10 mouse cellular contexts compared by ENCODE assay signal in the genomic region with DNA sequence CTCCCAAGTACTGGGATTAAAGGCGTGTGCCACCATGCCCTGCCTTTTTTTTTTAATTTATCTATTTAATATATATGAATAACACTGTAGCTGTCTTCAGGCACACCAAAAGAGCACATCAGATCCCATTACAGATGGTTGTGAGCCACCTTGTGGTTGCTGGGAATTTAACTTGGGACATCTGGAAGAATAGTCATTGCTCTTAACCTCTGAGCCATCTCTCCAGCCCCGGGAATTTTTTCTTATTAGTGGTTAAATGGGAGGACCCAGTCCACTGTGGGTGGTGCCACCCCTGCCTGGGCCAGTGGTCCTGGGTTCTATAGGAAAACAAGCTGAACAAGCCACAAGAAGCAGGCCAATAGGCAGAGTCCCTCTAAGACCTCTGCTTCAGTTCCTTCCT. TPM values are rescaled to one million over a fixed set of nuclear protein-coding genes. Genes with fewer than 3 reads are reported as not detected.
DNase-seq lines count a peak whose midpoint lies in the region; ATAC-seq and TF ChIP-seq lines count a peak whose summit lies in the region.
"Had no signal": no experiment of that assay in that cellular context is flagged by ENCODE, and none has a peak within 500 bp of the region (broad histone marks: within the 10 kb centered on the region; RNA-seq: fewer than 3 reads in every experiment).

No protein-coding gene starts in this region.

- TF ChIP-seq CTCF in stomach, postnatal 0 days (IDR thresholded peaks at IDR 0.05; ENCODE audit: low read depth): peak; percentile 68

- no peak overlapping the region for H3K4me2 ChIP-seq in stomach, postnatal 0 days (replicated peaks; ENCODE audit: low read depth)
- H3K4me2 ChIP-seq: embryonic facial prominence, embryonic 12.5 days had no signal

- H3K9ac ChIP-seq in stomach, postnatal 0 days (ENCODE audit: low read length): no peak overlapping the region

- H3K27ac ChIP-seq in stomach, postnatal 0 days (replicated peaks): no peak overlapping the region

- no peaks in the 10 kb centered on the region for H3K36me3 ChIP-seq in stomach, postnatal 0 days (ENCODE audit: control insufficient read depth, insufficient read depth, low read length)
- H3K36me3 ChIP-seq: embryonic facial prominence, embryonic 12.5 days had no signal

- ATAC-seq in stomach, postnatal 0 days (ENCODE audit: low FRiP score, low TSS enrichment): no peak
- ATAC-seq in frontal cortex, adult (ENCODE audit: low TSS enrichment): no peak
- ATAC-seq: inflammation-experienced regulatory T-cells, adult 6 months had no signal

- H3K9me3 ChIP-seq in stomach, postnatal 0 days (ENCODE audit: control insufficient read depth, low read length): no peaks in the 10 kb centered on the region
- H3K9me3 ChIP-seq: embryonic facial prominence, embryonic 12.5 days had no signal

- H3K4me3 ChIP-seq in stomach, postnatal 0 days (ENCODE audit: low read depth, low read length): no peak overlapping the region
- H3K4me3 ChIP-seq: embryonic facial prominence, embryonic 12.5 days had no signal

- peaks cover 18% of the 10 kb centered on the region; the same call in 1 of the 2 replicates for H3K4me1 ChIP-seq in stomach, postnatal 0 days (replicated peaks; ENCODE audit: control insufficient read depth, insufficient read depth)

- TF ChIP-seq EP300 in stomach, postnatal 0 days (optimal IDR thresholded peaks at IDR 0.05): no peak

- H3K27me3 ChIP-seq in stomach, postnatal 0 days (ENCODE audit: control insufficient read depth, insufficient read depth, low read length): no peaks in the 10 kb centered on the region
- H3K27me3 ChIP-seq: embryonic facial prominence, embryonic 12.5 days had no signal

- peak; percentile 36 for DNase-seq in embryo, embryonic 10.5 days (ENCODE audit: low spot score)
- no peak for DNase-seq in embryo, embryonic 9.5 days (ENCODE audit: extremely low spot score)
- peak; percentile 33 for DNase-seq in layer of hippocampus, adult 11-12 months (ENCODE audit: low spot score)
- DNase-seq in layer of hippocampus, adult 9-11 months: no peak
- peak; percentile 2 for DNase-seq in thymus, postnatal 0 days (ENCODE audit: low spot score)
- DNase-seq in thymus, postnatal 4 days: no peak
- no peak for DNase-seq in stomach, postnatal 0 days (ENCODE audit: low spot score)

- WGBS in stomach, postnatal 0 days: 54% methylated on average over 2 of the region's 2 CpGs

RNA-seq across cellular contexts. Expression of gene Pnrc2, which starts 4.1 kb away (rescaled TPM):
- polyA plus RNA-seq in thymus, postnatal 0 days (2015; fragmentation: Nextera tagmentation; extraction: Ambion mirVana): 217 and 229 TPM in 2 replicates
- polyA plus RNA-seq in stomach, postnatal 0 days (2015; fragmentation: Nextera tagmentation; extraction: Ambion mirVana): 101 TPM in 2 replicates

RNA-seq across cellular contexts. Expression of gene Cnr2, which starts 17.5 kb away (rescaled TPM):
- polyA plus RNA-seq in thymus, postnatal 0 days (2015; fragmentation: Nextera tagmentation; extraction: Ambion mirVana): 5.5 and 5.8 TPM in 2 replicates
- polyA plus RNA-seq in stomach, postnatal 0 days (2015; fragmentation: Nextera tagmentation; extraction: Ambion mirVana): 0.10 and 0.11 TPM in 2 replicates

RNA-seq across cellular contexts. Expression of gene Srsf10, which starts 22.2 kb away (rescaled TPM):
- 276 TPM in 2 replicates for polyA plus RNA-seq in thymus, postnatal 0 days (2015; fragmentation: Nextera tagmentation; extraction: Ambion mirVana)
- polyA plus RNA-seq in stomach, postnatal 0 days (2015; fragmentation: Nextera tagmentation; extraction: Ambion mirVana): 83.7 and 88.1 TPM in 2 replicates

RNA-seq across cellular contexts. Expression of gene Fuca1, which starts 42.8 kb away (rescaled TPM):
- 56.0 and 63.5 TPM in 2 replicates for polyA plus RNA-seq in thymus, postnatal 0 days (2015; fragmentation: Nextera tagmentation; extraction: Ambion mirVana)
- polyA plus RNA-seq in stomach, postnatal 0 days (2015; fragmentation: Nextera tagmentation; extraction: Ambion mirVana): 171 and 179 TPM in 2 replicates

Comparison
In these comparisons a context has a peak if more than half of its experiments do, and no peak if none do; other contexts are left out.
1. DNase-seq: peak in embryo, embryonic 10.5 days (single experiment), layer of hippocampus, adult 11-12 months (single experiment) and thymus, postnatal 0 days (single experiment); none in embryo, embryonic 9.5 days (single experiment), layer of hippocampus, adult 9-11 months (single experiment), thymus, postnatal 4 days (single experiment) and stomach, postnatal 0 days (single experiment).